Mouse (Mus musculus) neural tube, embryonic 14.5 days (tissue): ENCODE measurements around the gene Srpr. TPM values are rescaled to one million over a fixed set of nuclear protein-coding genes. Genes with fewer than 3 reads are reported as not detected.

ENCODE experiments used
- ATAC-seq: fragments of 200-750 bp; cut with Nextera tagmentation; 2 replicates; pipeline ENCODE4 v1.8.0; 2017; ENCODE audit warnings: low read depth, mild to moderate bottlenecking, moderate TSS enrichment, moderate library complexity
- H3K27ac ChIP-seq: fragments of 300-500 bp; sonication (generic); 2 replicates; pipeline ENCODE4 v1.5.1; 2014; ENCODE audit warnings: low read depth, mild to moderate bottlenecking, control low read depth, low read length, moderate library complexity, mixed read lengths
- H3K27me3 ChIP-seq: fragments of 300-500 bp; sonication (generic); 2 replicates; pipeline ENCODE4 v1.6.1; 2014; ENCODE audit warnings: low read length; ENCODE audit not compliant: control insufficient read depth, insufficient read depth
- H3K36me3 ChIP-seq: fragments of 300-500 bp; sonication (generic); 2 replicates; pipeline ENCODE4 v1.6.1; 2014; ENCODE audit warnings: low read length, mixed read lengths; ENCODE audit not compliant: control insufficient read depth, insufficient read depth
- H3K4me1 ChIP-seq: fragments of 300-500 bp; sonication (generic); 2 replicates; pipeline ENCODE4 v1.6.1; 2014; ENCODE audit warnings: low read length; ENCODE audit not compliant: control insufficient read depth, insufficient read depth
- H3K4me2 ChIP-seq: fragments of 300-500 bp; sonication (generic); 2 replicates; pipeline ENCODE4 v1.6.1; 2014; ENCODE audit warnings: mild to moderate bottlenecking, low read depth, low read length, control low read depth
- H3K4me3 ChIP-seq: fragments of 300-500 bp; sonication (generic); 2 replicates; pipeline ENCODE4 v1.5.1; 2014; ENCODE audit warnings: low read depth, low read length, control low read depth, mixed read lengths
- H3K9ac ChIP-seq: fragments of 300-500 bp; sonication (generic); replicated peaks from 2 replicates; pipeline ENCODE4 v1.6.1; 2014; ENCODE audit warnings: low read depth, mild to moderate bottlenecking, control low read depth, low read length, mixed read lengths
- H3K9me3 ChIP-seq: fragments of 300-500 bp; sonication (generic); 2 replicates; pipeline ENCODE4 v1.6.1; 2016; ENCODE audit warnings: low read length; ENCODE audit not compliant: control insufficient read depth
- WGBS: fragments of 180-500 bp; shearing (Covaris S2); extraction: QIAGEN DNeasy Blood & Tissue Kit; methylation state at CpG from one replicate; pipeline ENCODE4 v1.1.7; 2014; 5-methylcytosine and 5-hydroxymethylcytosine counted together
- polyA plus RNA-seq: library from polyadenylated mRNA; unstranded; fragments of >200 nt; fragmentation: Nextera tagmentation; extraction: Ambion mirVana; gene quantifications from 2 replicates; pipeline ENCODE4 v1.2.1, GENCODE M21; 2014

Gene Srpr
- polyA plus RNA-seq, 1 experiment from 2014 or later, result 64.9 TPM

DNA sequence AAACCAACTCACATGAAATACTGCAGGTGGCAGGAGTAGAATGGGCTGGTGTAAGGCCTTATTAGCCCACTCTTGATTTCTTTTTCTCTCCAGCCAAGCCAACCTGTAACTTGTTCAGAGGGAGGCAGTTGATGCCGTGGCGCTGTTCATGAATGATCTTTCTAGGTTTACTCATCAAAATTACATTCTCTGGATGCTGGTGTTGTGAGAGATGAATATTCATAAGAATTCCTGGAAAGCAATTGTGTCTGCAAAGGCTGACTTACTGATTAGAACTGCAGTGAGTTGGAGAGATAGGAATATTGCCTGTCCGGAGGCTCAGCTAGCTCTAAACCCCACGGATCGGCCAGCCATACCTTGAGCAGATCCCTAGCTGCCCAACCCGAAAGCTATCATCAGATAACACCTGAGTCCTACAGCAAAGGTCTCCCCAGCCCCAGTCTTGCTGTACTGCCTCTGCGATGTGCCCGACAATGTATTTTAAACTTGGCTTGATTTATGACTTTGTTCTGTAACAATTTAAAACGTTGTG lies 620 bp downstream of the Srpr start:
- H3K4me2 ChIP-seq, result peak overlapping the region; percentile 77; the same call in 1 of the 2 replicates
- WGBS, result 49% methylated on average over 9 of the region's 9 CpGs
- ATAC-seq, result no peak
- no peaks in the 10 kb centered on the region; the same call in 1 of the 2 replicates for H3K36me3 ChIP-seq
- H3K27me3 ChIP-seq, result no peaks in the 10 kb centered on the region
- peaks cover 11% of the 10 kb centered on the region for H3K4me1 ChIP-seq
- H3K9me3 ChIP-seq, result no peaks in the 10 kb centered on the region
- peak overlapping the region; percentile 48; the same call in 1 of the 2 replicates for H3K4me3 ChIP-seq
- H3K27ac ChIP-seq, result no peak overlapping the region; the same call in 1 of the 2 replicates
- H3K9ac ChIP-seq, result no peak overlapping the region

DNA sequence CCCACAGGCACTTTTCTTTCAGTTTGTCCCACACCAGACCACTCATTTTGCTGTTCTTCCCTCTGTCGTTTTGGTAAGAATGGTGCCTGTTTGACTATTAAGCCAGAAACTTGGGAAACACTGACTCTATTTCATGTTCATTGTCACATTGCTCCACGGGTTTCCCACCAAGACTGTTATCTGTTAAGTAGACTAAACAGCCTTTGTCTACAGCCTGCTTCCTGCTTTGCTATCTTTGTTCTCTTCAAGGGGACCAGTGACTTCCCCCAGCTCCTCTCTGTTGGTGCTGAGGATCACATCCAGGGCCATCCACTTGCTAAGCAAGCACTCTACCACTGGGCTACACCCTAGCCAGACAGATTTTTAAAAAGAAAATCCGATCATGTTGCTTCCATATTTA lies 3.6 kb downstream of the Srpr start:
- Histone ChIP-seq H3K4me1 (peaks cover 11% of the 10 kb centered on the region), H3K9me3 (no peaks in the 10 kb centered on the region), H3K27me3 (no peaks in the 10 kb centered on the region), H3K36me3 (peaks cover 16% of the 10 kb centered on the region), H3K4me2 (no peak overlapping the region), H3K4me3 (no peak overlapping the region), H3K27ac (no peak overlapping the region), H3K9ac (no peak overlapping the region)
- 61% methylated on average over 3 of the region's 3 CpGs for WGBS
- no peak for ATAC-seq

DNA sequence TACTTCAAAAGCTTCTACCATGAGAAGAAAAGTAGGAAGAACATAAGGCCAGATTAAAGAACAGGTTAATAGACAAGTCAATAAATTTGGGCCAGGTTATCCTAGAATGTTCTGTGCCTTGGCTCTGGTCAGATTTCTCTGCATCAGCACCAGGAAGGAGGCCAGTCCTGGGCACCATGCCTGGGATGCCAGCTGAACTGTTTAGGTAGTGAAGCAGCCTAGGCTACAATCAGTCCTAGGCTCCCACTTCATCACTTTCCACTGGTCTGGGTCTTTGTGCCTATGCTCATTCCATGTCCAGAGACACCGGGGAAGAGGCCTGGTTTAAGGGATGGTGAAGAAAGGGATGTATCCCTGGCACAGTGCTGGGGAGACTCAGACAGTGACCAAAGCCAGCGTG lies 4.4 kb downstream of the Srpr start:
- no peaks in the 10 kb centered on the region for H3K27me3 ChIP-seq
- WGBS, result 98% methylated on average over 2 of the region's 2 CpGs
- H3K9me3 ChIP-seq, result no peaks in the 10 kb centered on the region
- no peak overlapping the region for H3K4me2 ChIP-seq
- peaks cover 16% of the 10 kb centered on the region for H3K36me3 ChIP-seq
- peaks cover 9% of the 10 kb centered on the region for H3K4me1 ChIP-seq
- ATAC-seq, result no peak
- no peak overlapping the region for H3K9ac ChIP-seq
- H3K4me3 ChIP-seq, result no peak overlapping the region
- H3K27ac ChIP-seq, result no peak overlapping the region

DNA sequence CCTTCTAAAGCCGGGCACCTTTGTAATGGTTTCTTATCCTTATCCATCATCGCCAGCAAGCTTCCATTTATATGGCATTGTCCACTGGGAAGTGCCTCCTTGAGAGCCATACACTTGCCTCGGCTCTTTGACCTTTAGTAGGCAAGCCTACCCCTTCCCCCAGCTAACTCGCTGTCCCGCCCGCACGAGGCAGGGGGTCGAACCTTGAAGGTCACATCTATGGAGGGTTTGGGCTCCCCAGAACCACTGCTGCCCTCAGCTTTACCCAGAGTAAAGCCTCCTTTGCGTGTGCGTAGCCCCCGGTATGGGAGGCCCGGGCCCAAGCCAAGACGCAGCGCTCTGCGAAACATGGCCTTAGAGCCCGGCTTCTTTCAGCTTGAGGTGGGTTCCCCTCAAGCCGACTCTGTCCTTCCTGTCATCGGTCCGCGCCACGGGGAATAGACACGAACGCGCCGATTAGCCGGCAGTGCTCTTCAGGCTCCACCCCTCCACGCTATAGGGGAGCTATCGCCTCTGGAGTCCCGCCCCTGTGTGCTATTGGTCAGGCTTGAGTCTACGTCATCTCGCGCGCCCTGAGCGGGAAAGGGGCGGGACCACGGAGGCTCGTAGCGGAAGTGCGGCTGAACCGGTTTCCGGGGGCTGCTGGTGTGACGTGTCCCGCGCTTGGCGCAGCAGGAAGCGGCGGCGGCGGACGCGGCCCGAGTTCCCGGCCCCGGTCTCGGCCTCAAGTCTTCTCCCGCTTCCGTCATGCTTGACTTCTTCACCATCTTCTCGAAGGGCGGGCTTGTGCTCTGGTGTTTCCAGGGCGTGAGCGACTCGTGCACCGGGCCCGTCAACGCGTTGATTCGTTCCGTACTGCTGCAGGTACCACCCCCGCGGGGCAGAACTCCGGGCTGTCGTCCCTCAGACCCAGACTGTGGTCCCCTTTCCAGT lies 10.8 kb downstream of the Srpr start, which contains the start of gene Foxred1:
TSS of gene Foxred1 (minus strand) at position 514 of the 933 bp plus-strand sequence.
- Histone ChIP-seq H3K27ac (peak within 1 kb of the TSS; percentile 96), H3K9ac (peak within 1 kb of the TSS; percentile 87), H3K27me3 (no peaks in the 10 kb centered on the region), H3K4me3 (peak within 1 kb of the TSS; percentile 75), H3K4me1 (peaks cover 12% of the 10 kb centered on the region), H3K9me3 (no peaks in the 10 kb centered on the region), H3K36me3 (peaks cover 34% of the 10 kb centered on the region), H3K4me2 (peak within 1 kb of the TSS; percentile 80)
- peak; percentile 99 for ATAC-seq
- 1% methylated on average over 72 of the region's 72 CpGs for WGBS

DNA sequence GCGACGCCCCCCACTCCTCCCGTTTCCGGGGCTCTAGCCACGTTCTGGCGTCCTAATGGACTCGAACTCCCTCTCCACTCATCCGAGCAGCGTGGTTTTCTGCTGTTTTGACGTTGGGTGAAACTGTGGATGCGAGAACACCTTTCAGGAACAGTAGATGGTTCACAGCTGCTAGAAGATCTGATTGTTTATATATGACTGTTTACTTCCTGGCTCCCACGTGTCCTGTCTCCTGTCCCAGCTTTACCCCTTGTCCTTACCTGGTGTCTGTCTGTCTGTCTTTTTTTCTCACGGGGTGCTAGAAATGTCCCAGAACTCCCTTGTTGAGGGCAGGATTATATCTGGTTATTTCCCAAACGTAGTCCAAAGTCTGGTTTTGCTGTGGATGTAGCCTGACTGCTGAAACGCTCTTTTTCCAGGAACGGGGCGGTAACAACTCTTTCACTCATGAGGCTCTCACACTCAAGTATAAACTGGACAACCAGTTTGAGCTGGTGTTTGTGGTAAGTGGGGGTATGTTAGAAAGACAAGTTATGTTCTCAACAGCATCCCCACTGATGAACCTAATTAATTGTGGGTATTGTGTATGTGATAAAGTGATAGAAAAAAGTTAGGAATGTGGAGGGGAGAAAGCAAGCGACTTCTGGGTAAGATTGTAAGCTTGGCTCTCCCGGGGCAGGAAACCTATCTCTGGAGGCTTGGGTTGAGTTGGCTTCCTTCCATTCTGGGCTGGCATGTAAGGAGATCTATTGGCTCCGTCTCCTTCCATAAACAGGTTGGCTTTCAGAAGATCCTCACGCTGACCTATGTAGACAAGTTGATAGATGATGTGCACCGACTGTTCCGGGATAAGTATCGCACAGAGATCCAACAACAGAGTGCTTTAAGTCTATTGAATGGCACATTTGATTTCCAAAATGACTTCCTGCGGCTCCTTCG lies 11.9 kb downstream of the Srpr start:
- H3K36me3 ChIP-seq, result peaks cover 32% of the 10 kb centered on the region
- no peak for ATAC-seq

DNA sequence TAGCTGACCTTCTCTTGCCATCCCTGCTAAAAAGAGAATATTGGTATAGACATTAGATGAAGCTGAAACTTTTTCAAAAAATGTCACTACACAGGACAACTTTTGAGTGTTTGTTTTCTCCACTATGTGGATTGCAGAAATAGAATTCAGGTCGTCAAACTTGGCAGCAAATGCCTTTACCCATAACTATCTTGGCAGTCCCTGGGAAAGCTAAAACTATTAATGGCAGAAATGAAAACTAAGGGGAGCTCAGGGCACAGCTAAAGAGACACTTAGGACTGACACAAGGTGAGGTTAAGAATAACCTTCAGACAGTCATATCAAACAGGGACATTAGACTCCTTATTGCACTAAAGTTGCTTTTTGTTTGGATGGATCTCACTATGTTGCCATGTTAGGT lies 18.0 kb downstream of the Srpr start:
- 90% methylated on average over 1 of the region's 1 CpGs for WGBS
- Histone ChIP-seq H3K4me1 (no peaks in the 10 kb centered on the region), H3K27me3 (no peaks in the 10 kb centered on the region), H3K4me3 (no peak overlapping the region), H3K27ac (no peak overlapping the region), H3K4me2 (no peak overlapping the region), H3K9ac (no peak overlapping the region), H3K9me3 (no peaks in the 10 kb centered on the region), H3K36me3 (peaks cover 54% of the 10 kb centered on the region)
- no peak for ATAC-seq

More for the DNA sequence above, 11.9 kb downstream of the Srpr start:
- no peaks in the 10 kb centered on the region for H3K27me3 ChIP-seq
- peak overlapping the region; percentile 87 for H3K9ac ChIP-seq
- H3K9me3 ChIP-seq, result no peaks in the 10 kb centered on the region
- peak overlapping the region; percentile 55 for H3K4me2 ChIP-seq
- H3K4me3 ChIP-seq, result peak overlapping the region; percentile 75
- peaks cover 12% of the 10 kb centered on the region for H3K4me1 ChIP-seq
- H3K27ac ChIP-seq, result no peak overlapping the region; the same call in 1 of the 2 replicates
- 39% methylated on average over 26 of the region's 26 CpGs for WGBS

DNA sequence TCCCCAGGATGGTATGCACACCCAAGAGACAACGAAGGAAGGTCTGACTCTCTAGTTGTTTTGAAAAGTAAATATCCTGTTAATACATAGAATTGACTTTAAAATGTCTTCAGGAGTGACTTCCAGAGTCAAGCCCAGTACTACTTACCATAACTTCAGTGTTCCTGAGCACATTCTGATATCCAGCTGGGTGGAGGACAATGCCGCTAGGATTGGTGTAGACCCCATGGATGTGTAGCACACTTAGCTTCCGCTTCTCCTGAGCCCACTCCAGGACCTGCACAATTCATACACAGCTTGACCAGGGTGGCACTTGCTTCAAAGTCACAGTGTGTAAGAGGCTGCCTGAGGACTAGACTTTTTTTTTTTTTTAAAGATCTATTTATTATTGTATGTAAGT lies 23.5 kb downstream of the Srpr start:
- no peak for ATAC-seq
- Histone ChIP-seq H3K4me1 (no peaks in the 10 kb centered on the region), H3K9me3 (no peaks in the 10 kb centered on the region), H3K9ac (no peak overlapping the region), H3K27me3 (no peaks in the 10 kb centered on the region), H3K4me2 (no peak overlapping the region), H3K4me3 (no peak overlapping the region), H3K27ac (no peak overlapping the region), H3K36me3 (peaks cover 24% of the 10 kb centered on the region)
- 93% methylated on average over 3 of the region's 3 CpGs for WGBS

DNA sequence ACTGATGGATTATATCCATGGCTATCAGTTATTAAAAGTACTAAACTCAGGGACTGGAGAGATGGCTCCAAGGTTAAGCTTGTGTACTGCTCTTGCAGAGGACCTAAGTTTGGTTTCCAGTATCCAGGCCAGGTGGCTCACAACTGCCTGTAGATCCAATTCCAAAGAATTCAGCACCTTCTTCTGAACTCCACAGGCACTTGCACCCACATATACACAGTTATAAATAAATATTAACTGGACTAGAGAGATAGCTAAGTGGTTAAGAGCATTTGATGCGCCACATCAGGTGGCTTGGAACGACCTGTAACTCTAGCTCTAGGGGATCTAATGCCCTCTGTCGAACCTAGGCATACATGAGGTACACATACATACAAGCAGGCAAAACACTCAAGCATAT lies 28.7 kb downstream of the Srpr start:
- H3K9ac ChIP-seq, result no peak overlapping the region
- no peak for ATAC-seq
- 95% methylated on average over 3 of the region's 3 CpGs for WGBS
- no peak overlapping the region for H3K4me2 ChIP-seq
- no peak overlapping the region for H3K4me3 ChIP-seq
- no peaks in the 10 kb centered on the region for H3K4me1 ChIP-seq
- no peaks in the 10 kb centered on the region for H3K27me3 ChIP-seq
- H3K27ac ChIP-seq, result no peak overlapping the region
- H3K36me3 ChIP-seq, result no peaks in the 10 kb centered on the region; the same call in 1 of the 2 replicates
- no peaks in the 10 kb centered on the region for H3K9me3 ChIP-seq
